Mouse (Mus musculus) erythroblast, adult 5-6 weeks (primary cell): ENCODE measurements at regions not wholly inside any gene's neighbourhood (a gene's known extent, or its start where the extent isn't known, plus 50 kb on each side); places are given as distances from the start of the nearest gene placed in this dataset.

Experiments
- ATAC-seq: replicated peaks from 2 replicates; pipeline ENCODE4 v1.8.0; 2016; ENCODE audit warnings: moderate number of reproducible peaks, mild to moderate bottlenecking, moderate TSS enrichment, inconsistent platforms; ENCODE audit not compliant: poor library complexity, low FRiP score, severe bottlenecking

- ATAC-seq, result no peak
Observed at GRCm38 (mm10) chr11:31814616-31815015, 57.4 kb upstream of the Cpeb4 start.

- ATAC-seq, result no peak
Observed at GRCm38 (mm10) chr11:31815855-31816488, 56.0 kb upstream of the Cpeb4 start.

- ATAC-seq, result no peak
Observed at GRCm38 (mm10) chr11:31818032-31818431, 54.0 kb upstream of the Cpeb4 start.

- ATAC-seq, result no peak
Observed at GRCm38 (mm10) chr11:31819964-31820363, 52.0 kb upstream of the Cpeb4 start.

GRCm38 (mm10) chr11:31821479-31822411 is 50.3 kb upstream of the Cpeb4 start:
- ATAC-seq, result no peak
